Mouse (Mus musculus): ENCODE results near the gene Sh3bp5l. TPM values are rescaled to one million over a fixed set of nuclear protein-coding genes. Genes with fewer than 3 reads are reported as not detected.
"Not testable (repeated sequence)": the region's sequence is repeated elsewhere in the genome, so short reads cannot be mapped to it uniquely, and the experiment has no call there.

Gene Sh3bp5l
- total RNA-seq, 2 experiments from 2014 or later = 10.4 to 12.8 TPM

DNA sequence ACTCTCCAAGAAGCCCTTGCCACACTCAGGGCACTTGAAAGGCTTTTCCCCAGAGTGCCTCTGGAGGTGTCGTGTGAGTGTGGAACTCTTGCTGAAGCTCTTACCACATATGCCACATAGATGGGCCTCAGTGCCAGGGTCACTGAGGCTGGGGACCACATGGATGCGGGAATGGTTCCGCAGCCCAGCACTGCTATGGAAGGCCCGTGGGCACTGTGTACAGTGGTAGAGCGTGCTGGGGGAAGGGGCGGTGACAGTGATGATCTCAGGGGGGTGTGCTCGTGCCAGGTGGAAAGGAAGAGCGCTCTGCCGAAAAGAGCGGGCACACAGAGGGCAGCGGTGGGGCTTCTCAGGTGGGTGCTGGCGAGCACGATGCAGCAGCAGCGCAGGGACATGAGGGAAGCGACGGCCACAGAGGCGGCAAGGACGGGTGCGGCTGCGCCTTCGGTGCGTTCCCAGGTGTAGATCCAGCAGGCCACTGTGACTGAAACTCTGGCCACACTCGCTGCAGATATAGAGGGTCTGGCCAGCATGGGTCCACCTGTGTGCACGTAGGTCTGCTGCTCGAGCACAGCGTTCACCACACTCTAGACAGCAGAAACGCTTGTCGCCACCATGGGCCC is 13.6 kb upstream of the Sh3bp5l start:
- ATAC-seq (replicated peaks; ENCODE audit: low FRiP score, low TSS enrichment, poor library complexity, severe bottlenecking) = peak; percentile 24; the same call in 1 of the 2 replicates

DNA sequence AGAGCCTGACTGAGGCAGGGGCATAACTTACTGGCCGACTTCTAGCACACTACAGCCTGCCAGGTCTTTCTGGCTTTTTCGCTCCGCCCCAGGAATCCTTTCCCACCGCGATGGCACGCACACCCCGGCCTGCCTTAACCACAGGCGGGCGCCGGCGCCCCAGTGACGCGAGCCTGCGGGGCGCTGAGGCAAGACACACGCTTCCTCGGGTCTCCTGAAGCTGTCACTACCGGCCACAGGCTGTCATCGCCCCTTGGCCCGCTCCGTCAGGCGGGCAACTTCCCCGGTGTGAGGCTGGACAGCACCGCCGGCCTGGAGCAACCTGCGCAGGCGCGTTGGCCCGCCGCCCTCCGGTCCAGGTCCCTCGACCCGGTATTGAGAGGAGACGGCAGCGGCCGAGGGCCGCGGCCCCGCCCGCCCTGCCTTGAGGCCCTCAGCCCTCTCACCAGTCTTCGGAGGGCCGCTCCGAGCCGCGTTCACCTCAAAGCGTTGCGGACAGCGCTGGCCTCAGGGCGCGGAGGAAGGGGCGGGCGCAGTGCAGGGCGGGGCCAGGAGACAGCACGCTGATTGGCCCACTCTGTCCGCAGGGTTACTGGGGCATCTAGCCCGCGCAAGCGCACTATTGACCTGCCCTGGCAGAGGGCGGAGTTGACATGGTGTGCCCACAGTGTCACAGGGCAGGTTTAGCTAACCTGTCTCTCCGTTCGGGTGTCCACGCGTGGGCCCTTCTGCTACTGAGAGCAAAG is 7.5 kb upstream of the Sh3bp5l start:
- ATAC-seq (replicated peaks; ENCODE audit: low FRiP score, low TSS enrichment, poor library complexity, severe bottlenecking) = peak; percentile 90

DNA sequence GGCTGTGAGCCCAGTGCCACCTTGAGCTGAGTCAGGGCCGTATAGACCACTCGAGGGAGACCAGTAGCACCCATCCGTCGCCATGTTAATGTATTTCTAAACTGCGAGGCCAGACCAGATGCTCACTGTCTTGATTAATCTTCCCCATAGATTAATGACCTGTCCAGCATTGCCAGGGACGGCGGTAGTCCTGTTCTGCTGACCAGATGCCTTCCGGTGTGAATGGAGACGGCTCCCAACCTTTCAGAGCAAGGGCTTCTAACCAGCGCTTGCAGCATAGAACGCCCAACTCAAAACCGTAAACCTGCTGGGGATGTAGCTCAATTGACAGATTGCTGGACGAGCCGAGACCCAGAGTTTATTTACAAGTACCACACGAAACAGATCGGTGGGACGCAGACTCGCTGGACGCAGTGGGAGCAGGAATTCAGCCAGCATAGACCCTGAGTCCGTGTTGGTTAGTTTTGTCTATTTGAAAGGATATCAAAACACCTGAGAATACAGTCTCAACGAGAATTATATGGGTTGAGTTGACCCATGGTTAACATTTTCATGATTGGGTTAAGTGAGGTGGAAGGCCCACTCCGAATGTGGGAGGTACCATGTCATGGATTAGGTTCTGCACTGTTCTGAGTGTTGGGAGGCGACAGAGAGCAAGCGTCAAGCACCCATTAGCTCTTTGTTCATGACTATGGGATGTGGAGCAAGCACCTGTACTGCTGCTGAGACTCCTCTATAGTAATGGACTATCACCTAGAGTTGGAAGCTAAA is 6.8 kb upstream of the Sh3bp5l start:
- peak; percentile 5; the same call in 1 of the 2 replicates for ATAC-seq (replicated peaks; ENCODE audit: low FRiP score, low TSS enrichment, poor library complexity, severe bottlenecking)

DNA sequence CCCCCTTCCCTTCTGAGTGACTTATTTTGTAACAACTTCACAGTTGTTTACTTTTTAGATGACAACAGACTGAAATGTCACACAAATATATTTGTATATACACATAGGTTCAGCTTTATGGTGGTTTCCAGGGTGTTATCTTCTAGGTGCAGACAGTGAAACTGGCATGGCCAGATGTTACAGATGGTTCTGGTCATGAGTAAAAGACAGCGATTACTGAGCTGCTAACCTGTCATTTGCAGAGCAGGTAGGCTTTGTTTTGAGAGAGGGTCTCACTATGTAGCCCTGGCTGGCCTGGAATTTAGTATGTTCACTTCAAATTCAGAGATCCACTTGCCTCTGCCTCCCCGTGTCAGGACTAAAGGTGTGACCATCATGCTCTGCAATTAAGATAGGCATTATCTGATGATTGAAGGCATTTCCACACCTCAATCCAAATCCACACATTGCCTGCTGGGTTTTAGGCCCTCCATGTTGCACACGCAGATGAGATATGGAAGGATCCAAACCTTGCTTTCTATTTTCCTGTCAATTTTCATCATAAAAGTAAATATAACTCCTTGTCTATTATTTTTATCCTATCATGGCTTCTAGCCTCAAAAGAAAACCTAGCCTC is 5.8 kb upstream of the Sh3bp5l start:
- peak; percentile 59 for ATAC-seq (replicated peaks; ENCODE audit: low FRiP score, low TSS enrichment, poor library complexity, severe bottlenecking)

DNA sequence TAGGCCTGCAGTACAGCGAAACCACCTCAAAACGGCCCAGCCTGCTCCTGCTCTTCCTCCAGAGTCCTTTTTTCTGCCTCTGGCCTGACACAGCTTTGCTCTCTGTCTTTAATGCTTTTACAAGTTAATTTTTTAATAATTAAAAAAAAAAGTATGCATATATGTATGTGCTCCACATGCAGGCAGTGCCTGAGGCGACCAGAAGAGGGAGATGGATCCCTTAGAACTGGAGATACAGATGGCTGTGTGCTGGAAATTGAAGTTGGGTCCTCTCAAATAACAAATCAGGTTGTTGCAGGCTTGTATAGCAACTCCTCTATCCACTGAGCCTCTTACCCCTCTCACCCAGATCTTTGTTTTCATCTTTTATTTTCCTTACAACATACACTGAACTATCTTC is 3.7 kb upstream of the Sh3bp5l start:
- no peak for ATAC-seq (replicated peaks; ENCODE audit: low FRiP score, low TSS enrichment, poor library complexity, severe bottlenecking)

DNA sequence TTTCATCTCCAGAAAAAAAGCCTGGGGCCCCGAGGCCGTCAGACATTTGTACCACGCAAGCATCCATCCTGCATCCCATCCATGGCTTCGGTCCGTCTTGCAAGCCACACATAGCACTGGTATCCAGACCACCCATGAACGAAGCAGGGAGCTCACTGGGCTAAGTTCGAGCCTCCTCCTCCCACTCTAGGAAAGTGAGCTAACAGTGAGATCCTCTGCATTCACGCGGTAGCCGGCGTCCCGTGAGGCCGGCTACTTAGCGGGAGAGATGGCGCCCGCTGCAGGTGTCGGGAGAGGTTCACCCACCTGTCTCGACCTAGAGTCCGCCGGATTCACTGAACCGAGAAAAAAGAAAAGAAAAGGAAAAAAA is 633 bp upstream of the Sh3bp5l start:
- peak; percentile 23 for ATAC-seq (replicated peaks; ENCODE audit: low FRiP score, low TSS enrichment, poor library complexity, severe bottlenecking)

DNA sequence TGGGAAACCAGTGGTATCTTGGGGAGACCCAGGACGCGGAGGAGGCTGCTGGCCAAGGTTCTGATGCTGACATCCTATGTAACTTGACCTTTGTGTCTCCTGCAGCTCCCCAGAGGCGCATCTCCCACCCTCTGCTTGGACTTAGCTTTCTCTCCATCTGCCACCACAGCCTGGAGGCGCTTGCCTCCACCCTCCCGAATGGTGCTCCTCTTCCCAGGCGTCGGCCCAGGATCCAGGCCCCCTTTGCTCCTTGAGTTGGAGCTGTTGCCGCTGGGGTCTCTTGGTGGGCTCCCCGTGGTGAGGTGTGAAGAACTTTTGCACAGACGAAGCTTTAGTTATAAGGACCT is 598 bp downstream of the Sh3bp5l start:
- ATAC-seq (replicated peaks; ENCODE audit: low FRiP score, low TSS enrichment, poor library complexity, severe bottlenecking) = no peak

DNA sequence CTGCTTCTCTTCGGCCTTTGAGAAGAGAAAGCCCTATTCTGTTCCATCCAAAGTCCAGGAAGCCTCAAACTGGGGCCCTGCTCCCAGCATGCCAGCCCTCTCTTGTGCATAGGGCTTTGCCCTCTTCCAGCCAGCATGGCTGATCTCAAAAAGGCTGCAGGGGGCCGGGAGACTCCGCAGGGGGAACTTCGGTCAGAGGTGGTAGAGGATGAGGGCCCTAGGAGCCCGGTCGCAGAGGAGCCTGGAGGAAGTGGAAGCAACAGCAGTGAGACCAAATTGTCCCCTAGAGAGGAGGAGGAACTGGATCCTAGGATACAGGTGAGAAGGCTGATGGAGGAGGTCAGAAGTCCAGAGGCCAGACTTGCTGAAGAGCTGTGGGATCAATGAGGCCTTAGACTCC is 1.0 kb downstream of the Sh3bp5l start:
- no peak for ATAC-seq (replicated peaks; ENCODE audit: low FRiP score, low TSS enrichment, poor library complexity, severe bottlenecking)

DNA sequence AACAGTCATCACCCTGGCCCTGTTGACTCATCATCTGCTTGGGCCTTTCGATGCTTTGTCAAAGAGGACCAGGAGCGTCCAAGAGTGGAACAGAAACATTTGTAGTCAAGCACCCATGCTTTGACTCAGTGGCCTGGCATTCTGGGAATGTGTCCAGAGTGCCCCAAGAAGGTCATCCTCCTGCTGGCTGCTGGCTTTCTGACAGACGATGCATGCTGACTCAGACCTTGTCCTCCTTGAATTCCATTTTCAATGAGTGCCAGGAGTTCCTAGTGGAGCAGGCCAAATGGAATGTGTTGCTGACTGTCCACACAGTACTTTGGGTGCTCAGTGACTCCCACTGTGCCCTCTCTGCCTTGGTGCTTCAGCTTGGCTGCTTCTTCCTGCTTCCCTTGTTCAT is 4.2 kb downstream of the Sh3bp5l start:
- ATAC-seq (replicated peaks; ENCODE audit: low FRiP score, low TSS enrichment, poor library complexity, severe bottlenecking) = no peak

DNA sequence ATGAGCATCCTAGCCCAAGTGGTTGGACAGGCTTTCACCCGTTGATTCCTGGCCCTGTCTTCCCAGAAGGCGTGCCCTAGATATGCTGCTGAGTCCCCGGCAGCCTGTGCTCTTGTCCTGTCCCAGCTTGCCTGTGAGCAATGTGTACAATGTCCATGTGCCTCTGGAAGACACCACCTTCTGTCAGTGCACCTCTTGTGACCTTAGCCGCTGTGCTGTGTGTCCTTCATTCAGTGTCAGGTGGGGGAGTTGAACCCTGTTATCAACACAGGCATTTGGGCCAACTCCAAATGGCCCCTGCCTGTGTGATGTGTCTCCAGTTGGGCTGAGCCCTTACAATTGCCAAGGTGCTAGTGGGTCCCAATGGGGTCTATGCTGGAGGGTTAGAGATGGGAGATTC is 16.2 kb downstream of the Sh3bp5l start:
- ATAC-seq (replicated peaks; ENCODE audit: low FRiP score, low TSS enrichment, poor library complexity, severe bottlenecking) = no peak

DNA sequence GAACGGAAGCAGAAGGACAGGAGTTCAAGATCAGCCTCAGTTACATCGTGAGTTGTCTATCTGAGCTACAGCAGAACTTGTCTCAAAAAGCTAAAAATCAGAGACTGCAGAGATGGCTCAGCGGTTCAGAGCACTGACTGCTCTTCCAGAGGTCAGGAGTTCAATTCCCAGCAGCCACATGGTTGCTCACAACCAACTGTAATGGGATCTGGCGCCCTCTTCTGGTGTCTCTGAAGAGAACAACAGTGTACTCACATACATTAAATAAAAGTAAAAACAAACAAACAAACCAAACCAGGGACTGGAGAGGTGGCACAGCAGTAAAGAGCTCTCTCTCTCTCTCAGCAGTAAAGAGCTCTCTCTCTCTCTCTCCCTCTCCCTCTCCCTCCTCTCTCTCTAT is 20.1 kb downstream of the Sh3bp5l start:
- ATAC-seq (replicated peaks; ENCODE audit: low FRiP score, low TSS enrichment, poor library complexity, severe bottlenecking) = no peak

DNA sequence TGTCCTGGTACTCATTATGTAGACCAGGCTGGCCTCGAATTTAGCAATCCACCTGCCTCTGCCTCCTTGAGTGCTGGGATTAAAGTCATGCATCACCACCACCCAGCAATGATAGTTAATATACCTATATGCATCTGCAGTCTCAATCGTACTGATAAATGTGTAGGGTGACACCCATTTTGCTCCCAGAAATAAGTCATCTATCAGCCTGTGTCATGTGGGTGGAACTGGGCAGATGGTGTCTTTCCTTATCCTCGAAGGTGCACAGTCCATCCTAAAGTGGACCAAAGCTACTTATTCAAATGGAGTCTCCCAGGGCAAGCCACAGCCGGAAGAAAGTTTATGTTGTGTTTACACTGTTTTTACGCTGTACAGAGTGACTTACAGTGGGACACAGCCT is 20.7 kb downstream of the Sh3bp5l start:
- no peak for ATAC-seq (replicated peaks; ENCODE audit: low FRiP score, low TSS enrichment, poor library complexity, severe bottlenecking)

DNA sequence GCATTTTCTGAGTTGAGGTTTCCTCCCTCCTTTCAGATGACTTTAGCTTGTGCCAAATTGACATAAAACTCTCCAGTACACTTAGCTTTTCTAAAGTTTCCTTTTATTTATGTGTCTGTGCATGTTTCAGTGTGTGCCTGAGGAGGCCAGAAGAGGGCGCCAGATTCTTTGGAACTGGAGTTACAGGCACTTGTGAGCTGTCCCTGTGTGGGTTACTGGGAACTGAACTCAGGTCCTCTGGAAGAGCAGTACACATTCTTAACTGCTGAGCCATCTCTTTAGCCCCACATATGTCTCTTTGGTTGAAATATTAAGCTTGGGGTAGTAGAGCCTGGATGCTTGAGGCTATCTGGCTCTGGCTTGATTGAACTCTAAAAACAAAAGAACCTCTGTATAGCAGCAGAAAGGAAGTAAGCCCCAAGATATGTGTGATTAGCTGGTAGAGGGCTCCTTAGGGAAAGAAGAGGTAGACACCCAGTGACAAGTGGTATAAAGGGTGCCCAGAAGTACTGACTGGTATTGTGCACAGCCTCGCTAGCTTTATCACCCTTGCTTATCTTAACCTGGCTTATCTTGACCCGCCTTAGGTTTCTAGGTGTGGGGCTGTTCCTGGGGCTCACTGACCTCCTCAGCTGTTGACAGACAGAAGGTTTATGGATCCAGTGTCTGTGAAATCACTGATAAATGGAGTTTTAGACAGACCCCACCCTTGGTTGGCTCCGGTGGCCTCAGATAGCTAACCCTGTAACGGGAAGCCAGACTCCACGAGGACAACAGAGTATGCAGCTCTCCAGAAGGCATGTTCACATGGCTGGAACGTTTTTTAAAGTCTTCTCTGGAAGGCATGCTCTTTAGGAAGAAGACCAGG is 22.4 kb downstream of the Sh3bp5l start:
- ATAC-seq (replicated peaks; ENCODE audit: low FRiP score, low TSS enrichment, poor library complexity, severe bottlenecking) = peak; percentile 81

DNA sequence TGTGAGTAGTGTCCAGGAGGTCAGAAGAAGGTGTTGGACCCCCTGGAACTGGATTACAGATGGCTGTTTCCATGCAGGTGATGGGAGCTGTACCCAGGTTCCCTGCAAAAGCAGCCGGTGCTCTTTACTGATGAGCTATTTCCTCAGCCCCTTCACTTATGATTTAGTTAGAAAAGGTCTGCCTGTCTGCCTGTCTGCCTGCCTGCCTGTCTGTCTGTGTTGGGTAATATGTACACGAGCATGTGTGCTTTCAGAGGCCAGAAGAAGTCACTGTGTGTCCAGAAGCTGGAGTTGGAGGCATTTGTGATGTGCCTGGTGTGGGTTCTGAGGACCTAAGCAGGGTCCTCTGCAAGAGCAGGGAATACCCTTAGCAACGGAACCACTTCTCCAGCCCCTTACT is 23.2 kb downstream of the Sh3bp5l start:
- no peak for ATAC-seq (replicated peaks; ENCODE audit: low FRiP score, low TSS enrichment, poor library complexity, severe bottlenecking)

DNA sequence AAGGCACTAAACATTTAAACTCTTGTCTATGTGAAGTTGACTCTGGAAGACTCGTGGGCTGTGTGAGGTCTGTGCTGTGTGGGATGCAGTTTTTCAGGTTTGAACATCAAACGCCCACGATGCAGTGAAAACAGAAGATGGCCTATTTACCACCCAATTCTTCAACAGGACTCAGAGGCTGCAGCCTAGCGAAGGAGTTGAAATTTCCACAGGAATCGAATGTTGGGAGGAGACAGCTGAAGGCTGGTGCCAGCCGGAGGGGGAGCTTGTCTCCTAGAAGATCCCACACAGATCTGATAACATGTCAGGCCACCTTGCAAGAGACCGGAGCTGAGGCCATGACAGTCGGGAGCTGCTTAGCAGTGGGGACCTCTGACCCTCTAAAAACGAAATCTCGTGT is 24.0 kb downstream of the Sh3bp5l start:
- ATAC-seq (replicated peaks; ENCODE audit: low FRiP score, low TSS enrichment, poor library complexity, severe bottlenecking) = no peak

DNA sequence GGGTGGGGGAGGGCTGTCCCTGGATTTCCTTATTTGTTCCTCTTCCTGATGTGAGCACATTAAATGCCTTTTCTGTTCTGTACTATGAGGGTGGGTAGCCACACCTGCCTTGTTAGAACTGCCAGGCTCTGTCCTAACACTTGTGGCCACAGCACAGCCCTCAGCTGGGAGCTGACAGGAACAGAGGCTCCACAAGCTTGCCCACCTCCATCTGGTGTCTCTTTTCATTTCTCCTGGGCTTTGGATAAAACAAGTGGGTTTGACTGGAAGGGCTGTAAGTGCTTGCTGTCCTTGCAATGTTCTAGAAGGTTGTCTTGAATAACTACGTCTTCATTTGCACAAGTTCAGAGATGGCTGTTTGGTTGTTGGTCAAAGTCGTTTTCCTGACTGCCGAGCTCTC is 24.4 kb downstream of the Sh3bp5l start:
- no peak for ATAC-seq (replicated peaks; ENCODE audit: low FRiP score, low TSS enrichment, poor library complexity, severe bottlenecking)

DNA sequence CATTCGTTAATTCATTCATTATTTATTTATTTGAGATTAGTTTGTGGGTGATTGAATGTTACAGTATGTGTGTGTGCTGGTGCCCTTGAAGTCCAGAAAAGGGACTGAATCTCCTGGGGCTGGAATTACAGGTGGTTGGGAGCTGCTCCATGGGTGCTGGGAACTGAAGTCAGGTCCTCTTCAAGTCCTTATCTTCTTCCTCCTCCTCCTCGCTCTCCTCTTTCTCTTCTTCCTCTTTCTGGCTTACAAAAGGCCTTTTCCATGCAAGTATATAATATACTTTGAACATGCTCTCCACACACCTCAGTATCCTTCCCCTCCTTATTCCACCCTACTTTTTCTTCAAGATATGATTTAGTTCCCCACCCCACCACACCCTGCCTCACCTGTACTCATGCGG is 26.5 kb downstream of the Sh3bp5l start:
- no peak for ATAC-seq (replicated peaks; ENCODE audit: low FRiP score, low TSS enrichment, poor library complexity, severe bottlenecking)

DNA sequence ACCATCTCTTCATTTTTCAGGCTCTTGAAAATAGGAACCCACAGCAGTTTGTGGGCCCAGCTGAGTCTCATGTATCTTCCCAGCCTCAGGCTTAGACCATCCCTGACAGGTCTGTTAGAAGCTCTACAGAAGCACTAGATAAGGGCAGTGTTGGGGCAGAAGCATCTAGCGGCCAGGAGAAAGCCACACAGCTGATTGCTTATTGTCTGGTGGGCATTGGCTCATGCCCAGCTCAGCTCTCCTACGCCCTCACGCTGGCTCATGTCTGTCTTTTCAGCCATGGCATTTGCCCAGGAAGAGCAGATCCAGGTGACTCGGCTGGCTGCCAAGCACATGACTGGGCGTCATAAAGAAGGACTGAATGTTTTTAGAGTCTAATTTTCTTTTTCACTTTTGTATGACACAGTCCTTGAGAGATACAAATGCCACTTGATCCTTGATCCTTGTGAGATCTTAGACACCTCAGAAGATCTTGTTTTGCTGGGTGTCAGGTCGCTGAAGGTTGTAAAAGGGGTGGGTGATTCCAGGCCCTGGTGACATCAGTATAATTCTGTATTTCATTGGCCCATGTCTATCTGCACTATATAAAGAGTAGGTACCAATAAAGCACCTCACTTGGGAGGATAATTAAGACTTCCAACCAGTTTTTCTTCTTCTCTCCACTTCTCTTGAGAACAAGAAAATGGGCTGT is 27.5 kb downstream of the Sh3bp5l start:
- ATAC-seq (replicated peaks; ENCODE audit: low FRiP score, low TSS enrichment, poor library complexity, severe bottlenecking) = peak; percentile 66

DNA sequence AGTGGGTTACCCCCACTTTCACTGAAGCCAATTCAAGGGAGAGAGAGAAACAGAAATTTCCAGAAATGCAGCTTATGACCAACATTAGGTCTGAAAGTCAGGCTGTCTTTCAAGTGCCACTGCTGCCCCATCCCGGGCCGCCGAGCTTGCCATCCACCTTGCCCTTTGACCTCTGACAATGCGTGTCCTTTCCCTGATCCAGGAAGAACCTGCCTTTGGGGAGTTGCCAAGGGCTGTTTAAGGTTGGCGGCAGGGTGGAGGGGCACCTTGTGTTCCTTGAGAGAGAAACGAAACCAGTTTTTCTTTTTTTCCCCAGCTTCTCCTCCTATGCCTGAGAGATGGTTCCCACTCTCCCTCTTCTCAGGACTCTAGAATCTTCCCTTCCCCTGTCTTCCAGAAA is 32.0 kb downstream of the Sh3bp5l start:
- not testable (repeated sequence) for ATAC-seq (replicated peaks; ENCODE audit: low FRiP score, low TSS enrichment, poor library complexity, severe bottlenecking)
